Mouse (Mus musculus) neural tube, embryonic 11.5 days (tissue): ENCODE measurements around the gene Xrcc5. TPM values are rescaled to one million over a fixed set of nuclear protein-coding genes. Genes with fewer than 3 reads are reported as not detected.
A peak's percentile ranks its signal among the peaks of the same experiment; 100 is the strongest.

ENCODE experiments used
- ATAC-seq: fragments of 200-750 bp; cut with Nextera tagmentation; 2 replicates; pipeline ENCODE4 v1.8.0; 2017; ENCODE audit warnings: moderate number of reproducible peaks, mild to moderate bottlenecking, moderate TSS enrichment, moderate library complexity; ENCODE audit not compliant: insufficient read depth, low FRiP score, low TSS enrichment
- DNase-seq: peaks from one replicate; pipeline ENCODE4 v3.0.0-alpha.2; 2015; ENCODE audit warnings: low spot score
- H3K27ac ChIP-seq: fragments of 300-500 bp; sonication (generic); 2 replicates; pipeline ENCODE4 v1.5.1; 2014; ENCODE audit warnings: low read depth, mild to moderate bottlenecking, low read length
- H3K27me3 ChIP-seq: fragments of 300-500 bp; sonication (generic); 2 replicates; pipeline ENCODE4 v1.6.1; 2014; ENCODE audit warnings: mild to moderate bottlenecking, low read length, mixed read lengths; ENCODE audit not compliant: control insufficient read depth, insufficient read depth
- H3K36me3 ChIP-seq: fragments of 300-500 bp; sonication (generic); 2 replicates; pipeline ENCODE4 v1.6.1; 2014; ENCODE audit warnings: mild to moderate bottlenecking, low read length, moderate library complexity, mixed read lengths; ENCODE audit not compliant: control insufficient read depth, insufficient read depth
- H3K4me1 ChIP-seq: fragments of 300-500 bp; sonication (generic); 2 replicates; pipeline ENCODE4 v1.6.1; 2014; ENCODE audit warnings: low read length, mixed read lengths; ENCODE audit not compliant: control insufficient read depth, insufficient read depth
- H3K4me2 ChIP-seq: fragments of 300-500 bp; sonication (generic); 2 replicates; pipeline ENCODE4 v1.6.1; 2014; ENCODE audit warnings: low read depth, mild to moderate bottlenecking, moderate library complexity
- H3K4me3 ChIP-seq: fragments of 300-500 bp; sonication (generic); 2 replicates; pipeline ENCODE4 v1.5.1; 2014; ENCODE audit warnings: low read depth, low read length
- H3K9ac ChIP-seq: fragments of 300-500 bp; sonication (generic); 2 replicates; pipeline ENCODE4 v1.6.1; 2014; ENCODE audit warnings: mild to moderate bottlenecking, low read length
- H3K9me3 ChIP-seq: fragments of 300-500 bp; sonication (generic); 2 replicates; pipeline ENCODE4 v1.6.1; 2016; ENCODE audit warnings: low read length; ENCODE audit not compliant: control insufficient read depth
- WGBS: fragments of 180-500 bp; shearing (Covaris S2); extraction: QIAGEN DNeasy Blood & Tissue Kit; methylation state at CpG from one replicate; pipeline ENCODE4 v1.1.7; 2014; 5-methylcytosine and 5-hydroxymethylcytosine counted together
- polyA plus RNA-seq: library from polyadenylated mRNA; unstranded; fragments of >200 nt; fragmentation: Nextera tagmentation; extraction: Ambion mirVana; gene quantifications from 2 replicates; pipeline ENCODE4 v1.2.1, GENCODE M21; 2014

Xrcc5 gene
- polyA plus RNA-seq, 1 experiment from 2014 or later: 58.1 TPM

GRCm38 (mm10) chr1:72359462-72359861 lies 52.2 kb downstream of the Xrcc5 start:
- Histone ChIP-seq H3K9ac (no peak overlapping the region), H3K4me1 (no peaks in the 10 kb centered on the region), H3K27me3 (no peaks in the 10 kb centered on the region), H3K36me3 (peaks cover 3% of the 10 kb centered on the region; the same call in 1 of the 2 replicates), H3K4me2 (no peak overlapping the region), H3K27ac (no peak overlapping the region), H3K4me3 (no peak overlapping the region), H3K9me3 (no peaks in the 10 kb centered on the region)
- no peak for ATAC-seq
- no peak for DNase-seq
- 100% methylated on average over 2 of the region's 2 CpGs for WGBS

- Histone ChIP-seq H3K36me3 (0 out of 2 replicates have a peak, but pooled peaks cover 3% of the 10 kb centered on the region), H3K27me3 (no peaks in the 10 kb centered on the region), H3K4me1 (no peaks in the 10 kb centered on the region), H3K9me3 (no peaks in the 10 kb centered on the region), H3K27ac (no peak overlapping the region), H3K4me2 (no peak overlapping the region), H3K9ac (no peak overlapping the region), H3K4me3 (no peak overlapping the region)
- no peak for DNase-seq
- WGBS: 93% methylated on average over 4 of the region's 4 CpGs
- ATAC-seq: no peak
Observed at GRCm38 (mm10) chr1:72360809-72361208, 53.6 kb downstream of the Xrcc5 start.

- Histone ChIP-seq H3K4me3 (no peak overlapping the region), H3K36me3 (no peaks in the 10 kb centered on the region), H3K27me3 (no peaks in the 10 kb centered on the region), H3K9me3 (no peaks in the 10 kb centered on the region), H3K9ac (no peak overlapping the region), H3K27ac (no peak overlapping the region), H3K4me1 (no peaks in the 10 kb centered on the region), H3K4me2 (no peak overlapping the region)
- no peak for DNase-seq
- WGBS: 92% methylated on average over 8 of the region's 8 CpGs
- ATAC-seq: no peak
Observed at GRCm38 (mm10) chr1:72364661-72365060, 57.4 kb downstream of the Xrcc5 start.

- Histone ChIP-seq H3K4me1 (no peaks in the 10 kb centered on the region), H3K9ac (no peak overlapping the region), H3K9me3 (no peaks in the 10 kb centered on the region), H3K27me3 (no peaks in the 10 kb centered on the region), H3K27ac (no peak overlapping the region), H3K4me2 (no peak overlapping the region), H3K36me3 (no peaks in the 10 kb centered on the region), H3K4me3 (no peak overlapping the region)
- 100% methylated on average over 1 of the region's 1 CpGs for WGBS
- DNase-seq (no peak), ATAC-seq (0 out of 2 replicates have a peak, but pooled peaks have one; percentile 35)
Observed at GRCm38 (mm10) chr1:72372512-72372911, 65.3 kb downstream of the Xrcc5 start.

GRCm38 (mm10) chr1:72372913-72373312 lies 65.7 kb downstream of the Xrcc5 start:
- no peaks in the 10 kb centered on the region for H3K9me3 ChIP-seq
- DNase-seq (no peak), ATAC-seq (no peak)
- no peak overlapping the region for H3K4me2 ChIP-seq
- H3K4me1 ChIP-seq: no peaks in the 10 kb centered on the region
- WGBS: 100% methylated on average over 3 of the region's 3 CpGs
- H3K27me3 ChIP-seq: no peaks in the 10 kb centered on the region
- H3K36me3 ChIP-seq: no peaks in the 10 kb centered on the region
- no peak overlapping the region for H3K4me3 ChIP-seq
- H3K9ac ChIP-seq: no peak overlapping the region
- H3K27ac ChIP-seq: no peak overlapping the region

- 39% methylated on average over 6 of the region's 6 CpGs for WGBS
- H3K4me1 ChIP-seq: no peaks in the 10 kb centered on the region
- H3K9me3 ChIP-seq: no peaks in the 10 kb centered on the region
- no peak for ATAC-seq
- H3K4me2 ChIP-seq: no peak overlapping the region
- H3K27ac ChIP-seq: no peak overlapping the region
- no peak overlapping the region; the same call in 1 of the 2 replicates for H3K9ac ChIP-seq
- no peak overlapping the region for H3K4me3 ChIP-seq
- H3K36me3 ChIP-seq: no peaks in the 10 kb centered on the region
- no peak for DNase-seq
- no peaks in the 10 kb centered on the region for H3K27me3 ChIP-seq
Observed at GRCm38 (mm10) chr1:72373648-72374047, 66.4 kb downstream of the Xrcc5 start.

GRCm38 (mm10) chr1:72374049-72374448 lies 66.8 kb downstream of the Xrcc5 start:
- Histone ChIP-seq H3K27me3 (no peaks in the 10 kb centered on the region), H3K9me3 (no peaks in the 10 kb centered on the region), H3K27ac (no peak overlapping the region), H3K36me3 (no peaks in the 10 kb centered on the region), H3K4me1 (no peaks in the 10 kb centered on the region), H3K4me3 (no peak overlapping the region), H3K9ac (no peak overlapping the region; the same call in 1 of the 2 replicates), H3K4me2 (no peak overlapping the region)
- no peak for DNase-seq
- no peak for ATAC-seq
- WGBS: 54% methylated on average over 4 of the region's 4 CpGs

- Histone ChIP-seq H3K4me1 (no peaks in the 10 kb centered on the region), H3K36me3 (no peaks in the 10 kb centered on the region), H3K9me3 (no peaks in the 10 kb centered on the region), H3K4me3 (no peak overlapping the region), H3K9ac (no peak overlapping the region), H3K4me2 (no peak overlapping the region), H3K27me3 (no peaks in the 10 kb centered on the region), H3K27ac (no peak overlapping the region)
- no peak for ATAC-seq
- no peak for DNase-seq
- WGBS: 97% methylated on average over 4 of the region's 4 CpGs
Observed at GRCm38 (mm10) chr1:72378151-72378550, 70.9 kb downstream of the Xrcc5 start.

GRCm38 (mm10) chr1:72379752-72380353 lies 72.6 kb downstream of the Xrcc5 start:
- ATAC-seq: no peak
- 90% methylated on average over 11 of the region's 11 CpGs for WGBS
- Histone ChIP-seq H3K27me3 (no peaks in the 10 kb centered on the region), H3K36me3 (no peaks in the 10 kb centered on the region; the same call in 1 of the 2 replicates), H3K4me1 (no peaks in the 10 kb centered on the region), H3K9me3 (no peaks in the 10 kb centered on the region), H3K9ac (no peak overlapping the region), H3K4me2 (no peak overlapping the region), H3K27ac (no peak overlapping the region), H3K4me3 (no peak overlapping the region)
- no peak for DNase-seq
